Mouse (Mus musculus) layer of hippocampus, adult 2 months (tissue): ENCODE measurements around the gene Arel1. TPM values are rescaled to one million over a fixed set of nuclear protein-coding genes. Genes with fewer than 3 reads are reported as not detected.

Source experiments
- DNase-seq, 2 experiments: peaks; one replicate each; pipeline ENCODE4 v3.0.0; 2022; ENCODE audit warnings: low spot score in 2 of 2
- H3K27ac ChIP-seq: fragments of 200-600 bp; 2 replicates; pipeline ENCODE4 v1.8.1; 2022
- H3K4me3 ChIP-seq: fragments of 200-600 bp; 2 replicates; pipeline ENCODE4 v1.8.1; 2022; ENCODE audit warnings: mild to moderate bottlenecking
- CTCF ChIP-seq: fragments of 200-600 bp; conservative IDR thresholded peaks from 2 replicates; pipeline ENCODE4 v1.8.1; 2022; ENCODE audit warnings: antibody characterized with exemption, mild to moderate bottlenecking, moderate library complexity
- long read RNA-seq, 2 experiments: library from polyadenylated mRNA; stranded (forward); transcript quantifications; one replicate each; pipeline ENCODE4 v2.0.0; 2021; ENCODE audit warnings: borderline mapping rate in 2 of 2
- total RNA-seq, 2 experiments: library from RNA; stranded (reverse); gene quantifications; 2 replicates each; pipeline ENCODE4 v1.2.3; 2021

Arel1 gene
- 100 to 1,000 TPM; 108 to 115 TPM for total RNA-seq
- long read RNA-seq, experiment 1, full-length matches to known transcripts = 15 of 65 reads
- long read RNA-seq, experiment 1, partial matches to known transcripts = 15 of 65 reads
- long read RNA-seq, experiment 1, other reads (novel, unspliced or antisense) = 35 of 65 reads
- long read RNA-seq, experiment 2, full-length matches to known transcripts = 23 of 86 reads
- long read RNA-seq, experiment 2, partial matches to known transcripts = 15 of 86 reads
- long read RNA-seq, experiment 2, other reads (novel, unspliced or antisense) = 48 of 86 reads

DNA sequence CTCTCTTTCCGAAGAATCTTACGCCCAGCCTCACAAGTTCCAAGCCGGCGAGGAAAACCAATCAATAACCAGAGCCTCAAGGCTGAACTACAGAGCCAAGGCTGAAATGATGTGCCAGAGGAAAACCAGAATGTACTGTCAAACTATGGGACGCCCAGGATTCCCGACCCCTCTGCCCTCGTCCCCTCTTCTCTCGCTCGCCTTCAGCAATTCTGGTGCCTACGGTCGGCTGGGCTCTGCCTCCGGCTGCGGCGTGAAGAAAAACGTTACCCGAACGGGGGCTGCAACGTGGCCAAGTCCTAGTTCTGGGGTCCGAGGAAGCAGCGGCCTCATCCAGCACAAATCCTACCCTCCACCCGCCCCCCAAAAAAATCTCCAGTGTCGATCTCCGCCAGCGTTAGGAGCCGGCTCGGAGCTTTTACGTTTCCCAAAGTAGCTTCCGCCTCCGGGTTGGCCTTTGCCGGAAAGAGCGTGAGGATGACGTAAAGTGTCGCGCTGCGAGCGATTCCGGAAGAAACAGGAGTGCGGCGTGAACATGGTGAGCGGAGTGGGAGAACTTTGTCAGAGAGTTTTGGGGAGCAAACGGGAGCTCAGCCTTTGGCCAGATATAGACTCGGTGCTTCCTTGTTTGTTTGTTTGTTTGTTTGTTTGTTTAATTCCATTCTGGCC is at the start of gene Arel1, which contains the start of gene Fcf1:
Gene Arel1 (minus strand): TSS at position 473 of the 669 bp plus-strand sequence.
Gene Fcf1 (plus strand): TSS at position 470 of the 669 bp plus-strand sequence.
- peak within 1 kb of the TSS; percentile 93 for H3K4me3 ChIP-seq
- peak; percentile 92 for DNase-seq
- H3K27ac ChIP-seq = peak within 1 kb of the TSS; percentile 90
- no peak for TF ChIP-seq CTCF

DNA sequence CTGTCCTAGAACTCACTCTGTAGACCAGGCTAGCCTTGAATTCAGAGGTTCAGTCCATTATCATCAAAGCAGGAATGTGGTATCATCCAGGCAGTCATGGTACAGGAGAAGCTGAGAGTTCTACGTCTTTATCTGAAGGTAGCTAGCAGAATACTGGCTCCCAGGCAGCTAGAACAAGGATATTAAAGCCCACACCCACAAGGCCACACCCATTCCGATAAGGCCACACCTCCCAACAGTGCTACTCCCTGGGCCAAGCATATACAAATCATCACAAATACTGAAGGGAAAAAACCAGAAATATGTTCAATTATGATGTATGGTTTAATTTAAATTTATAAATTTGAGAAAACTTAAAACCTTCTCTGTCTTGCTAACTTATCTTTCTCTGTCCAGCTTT is 41.5 kb upstream of the Arel1 start:
- TF ChIP-seq CTCF = no peak
- no peak overlapping the region for H3K27ac ChIP-seq
- no peak overlapping the region for H3K4me3 ChIP-seq
- no peak for DNase-seq

DNA sequence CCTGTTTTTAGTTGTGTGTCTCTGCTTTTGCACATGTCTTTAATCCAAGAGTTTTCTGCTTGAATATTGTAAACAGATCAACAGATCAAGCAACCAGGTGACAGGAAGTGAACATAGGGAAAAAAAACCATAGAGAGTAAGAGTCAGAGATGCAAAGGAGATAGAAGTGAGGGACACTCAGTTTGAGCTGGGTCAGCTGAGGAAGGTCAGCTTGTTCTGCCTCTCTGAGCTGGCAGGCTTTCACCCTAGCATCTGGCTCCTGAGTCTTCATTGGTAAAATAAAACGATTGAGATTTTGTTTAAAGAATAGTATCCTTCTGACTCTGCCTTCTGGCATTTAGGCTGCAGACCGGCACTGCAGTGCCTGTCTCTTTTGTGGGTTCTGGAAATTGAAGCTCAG is 39.8 kb upstream of the Arel1 start:
- TF ChIP-seq CTCF = no peak
- H3K27ac ChIP-seq = 0 out of 2 replicates have a peak overlapping the region, but pooled peaks have one; percentile 39
- H3K4me3 ChIP-seq = no peak overlapping the region
- no peak for DNase-seq

GRCm38 (mm10) chr12:85009776-85010175 is 39.1 kb upstream of the Arel1 start:
- Histone ChIP-seq H3K4me3 (no peak overlapping the region), H3K27ac (no peak overlapping the region)
- no peak for DNase-seq
- no peak for TF ChIP-seq CTCF

DNA sequence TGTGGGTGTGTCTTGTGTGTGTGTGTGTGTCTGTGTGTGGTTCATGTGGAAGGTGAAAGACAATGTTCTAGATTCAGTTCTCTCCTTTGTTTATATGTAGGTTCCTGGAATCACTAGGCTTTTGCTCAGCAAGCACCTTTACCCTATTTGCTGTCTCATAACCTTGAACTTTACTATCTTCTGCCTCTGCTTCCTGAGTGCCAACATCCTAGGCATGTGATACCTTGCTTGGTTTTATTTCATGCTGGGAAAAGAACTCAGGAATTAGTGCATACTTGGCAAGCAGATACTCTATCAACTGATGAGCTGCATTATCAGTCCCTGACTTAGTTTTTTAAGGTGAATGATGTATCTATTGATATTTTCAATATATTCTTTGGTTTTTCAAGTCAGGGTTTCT is 36.3 kb upstream of the Arel1 start:
- no peak for TF ChIP-seq CTCF
- H3K4me3 ChIP-seq = no peak overlapping the region
- no peak for DNase-seq
- H3K27ac ChIP-seq = no peak overlapping the region

GRCm38 (mm10) chr12:85006206-85006605 is 35.5 kb upstream of the Arel1 start:
- DNase-seq = no peak
- Histone ChIP-seq H3K27ac (no peak overlapping the region), H3K4me3 (no peak overlapping the region)
- TF ChIP-seq CTCF = no peak

DNA sequence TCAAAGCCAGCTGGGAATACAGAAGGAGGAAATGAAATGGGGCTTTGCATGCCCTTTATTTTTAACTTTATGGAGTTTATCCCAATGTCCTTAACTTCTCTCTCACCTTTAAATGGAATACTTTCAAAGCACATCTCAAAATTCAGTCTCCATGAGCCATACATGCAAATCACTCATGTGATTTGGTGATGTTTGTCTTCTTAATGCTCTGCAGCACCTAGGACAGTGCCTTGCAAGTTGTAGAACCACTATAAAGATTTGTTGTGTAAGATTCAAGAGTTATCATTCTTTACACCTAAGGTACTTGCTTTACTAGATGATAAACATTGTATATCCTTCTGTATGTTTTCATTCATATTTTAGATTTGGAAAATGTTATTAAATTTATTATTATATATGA is 28.4 kb upstream of the Arel1 start:
- Histone ChIP-seq H3K4me3 (peak overlapping the region; percentile 85), H3K27ac (no peak overlapping the region)
- no peak for TF ChIP-seq CTCF
- no peak for DNase-seq

GRCm38 (mm10) chr12:84996501-84997398 is 26.1 kb upstream of the Arel1 start:
- peak overlapping the region; percentile 85 for H3K4me3 ChIP-seq
- peak; percentile 32 to 55 for DNase-seq
- no peak for TF ChIP-seq CTCF

DNA sequence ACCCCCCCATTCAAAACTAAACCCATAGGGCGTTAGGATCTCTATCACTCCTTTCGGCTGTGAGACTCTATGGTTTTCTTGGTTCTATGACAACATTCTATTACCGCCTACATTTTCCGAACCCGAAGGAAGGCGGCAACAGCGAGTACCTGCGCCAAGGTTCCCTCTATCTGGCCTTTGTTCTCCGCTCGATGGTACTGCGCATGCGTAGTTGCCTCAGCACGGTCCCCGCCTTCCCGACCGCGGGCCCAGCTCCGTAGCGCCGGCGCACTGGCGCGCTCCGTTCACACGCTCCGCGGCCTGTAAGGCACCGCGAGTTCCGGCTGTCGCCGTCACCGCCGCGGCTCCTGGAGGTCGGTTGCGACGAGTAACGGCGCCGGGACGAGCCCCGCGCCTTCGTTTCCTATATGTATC is 25.4 kb upstream of the Arel1 start, which contains the start of gene Ylpm1:
Gene Ylpm1 (plus strand): TSS at position 239 of the 414 bp plus-strand sequence.
- peak; percentile 72 for TF ChIP-seq CTCF
- peak within 1 kb of the TSS; percentile 100 for H3K27ac ChIP-seq
- DNase-seq = peak; percentile 97 to 98
- peak within 1 kb of the TSS; percentile 85 for H3K4me3 ChIP-seq

More at GRCm38 (mm10) chr12:84996501-84997398, 26.1 kb upstream of the Arel1 start:
- H3K27ac ChIP-seq = peak overlapping the region; percentile 100

- Histone ChIP-seq H3K4me3 (peak overlapping the region; percentile 85; the same call in 1 of the 2 replicates), H3K27ac (peak overlapping the region; percentile 80)
- TF ChIP-seq CTCF = no peak
- no peak for DNase-seq
These were observed 24.5 kb upstream of the Arel1 start for GRCm38 (mm10) chr12:84995112-84995761.

- Histone ChIP-seq H3K27ac (no peak overlapping the region), H3K4me3 (no peak overlapping the region)
- no peak for TF ChIP-seq CTCF
- DNase-seq = no peak
These were observed 18.8 kb upstream of the Arel1 start for GRCm38 (mm10) chr12:84989456-84989855.

DNA sequence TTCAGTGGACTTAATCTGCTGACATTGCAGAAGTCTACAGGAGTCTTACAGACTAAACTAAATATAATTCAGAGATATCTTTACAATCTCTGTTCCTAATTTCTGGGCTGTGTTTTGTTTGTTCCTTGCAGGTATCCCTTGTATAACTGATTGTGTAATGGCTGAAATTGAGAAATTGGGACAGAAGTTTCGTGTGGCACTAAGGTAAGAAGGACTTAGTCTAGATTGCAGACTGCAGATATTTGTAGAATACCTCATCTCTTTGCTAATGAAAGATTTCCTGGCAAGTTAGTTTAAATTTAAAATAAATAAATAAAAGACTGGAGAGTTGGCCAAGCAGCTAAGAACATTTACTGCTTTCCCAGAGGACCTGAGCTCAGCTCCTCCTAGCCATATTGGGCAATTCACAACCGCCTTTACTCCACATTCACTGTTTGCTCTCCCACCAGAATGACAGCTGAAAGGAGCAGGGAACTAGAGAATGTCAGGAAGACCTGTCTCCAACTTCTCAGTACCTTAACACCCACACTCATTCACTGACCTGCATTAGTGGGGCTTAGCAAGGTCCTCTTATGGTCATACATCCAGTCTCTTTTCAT is 8.7 kb upstream of the Arel1 start:
- TF ChIP-seq CTCF = no peak

More for the DNA sequence above, 8.7 kb upstream of the Arel1 start:
- no peak for DNase-seq
- Histone ChIP-seq H3K27ac (no peak overlapping the region), H3K4me3 (no peak overlapping the region)
